Mouse (Mus musculus): Measurements from ENCODE around the gene Zpbp2.

The Zpbp2 gene

DNA sequence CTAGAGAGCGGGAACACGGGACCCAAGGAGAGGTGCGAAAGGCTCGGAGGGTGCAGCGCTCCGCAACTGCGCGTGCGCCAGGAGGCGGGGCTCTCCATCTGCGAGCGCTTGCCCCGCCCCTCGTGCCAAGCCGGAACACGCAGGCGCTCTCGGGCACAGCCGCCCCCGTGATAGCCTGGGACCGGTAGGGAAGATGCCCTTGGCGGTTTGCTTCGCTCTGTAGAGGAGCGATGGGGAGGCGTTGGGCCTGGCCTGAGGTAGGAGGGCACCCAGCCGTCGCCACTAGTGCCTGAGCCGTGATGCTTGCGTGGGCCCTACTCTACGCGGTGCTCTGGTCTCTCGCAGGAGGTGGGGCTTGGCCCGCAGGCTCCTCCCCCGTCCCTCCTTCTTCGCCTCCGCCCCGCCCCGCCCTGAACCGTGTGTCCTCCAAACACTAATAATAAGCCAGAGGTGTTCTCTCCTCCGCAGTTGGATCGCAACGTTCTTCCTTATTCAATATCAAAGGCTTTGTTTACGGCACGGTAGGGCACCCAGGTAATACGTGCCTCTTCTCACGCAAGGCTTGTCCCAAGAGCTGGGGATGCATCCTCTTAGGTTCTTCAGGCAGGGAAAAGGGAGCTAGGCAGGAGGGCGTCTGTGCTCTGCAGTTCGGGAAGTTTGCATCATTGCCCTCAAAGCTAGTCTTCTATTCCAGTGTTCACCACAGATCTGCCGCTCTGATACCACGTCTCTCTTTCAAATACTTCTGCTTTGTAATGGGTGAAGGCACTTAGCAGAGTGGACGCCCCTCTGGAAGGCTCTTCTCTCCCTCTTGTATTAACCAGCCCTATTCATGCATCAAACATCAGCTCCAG lies at the start of gene Zpbp2:
Gene Zpbp2 (plus strand): TSS at position 123 of the 854 bp plus-strand sequence.
- peak; percentile 86 for DNase-seq (ENCODE audit: low spot score)

GRCm38 (mm10) chr11:98504926-98505325 lies 46.0 kb upstream of the Zpbp2 start:
- no peak for DNase-seq (ENCODE audit: low spot score)

DNA sequence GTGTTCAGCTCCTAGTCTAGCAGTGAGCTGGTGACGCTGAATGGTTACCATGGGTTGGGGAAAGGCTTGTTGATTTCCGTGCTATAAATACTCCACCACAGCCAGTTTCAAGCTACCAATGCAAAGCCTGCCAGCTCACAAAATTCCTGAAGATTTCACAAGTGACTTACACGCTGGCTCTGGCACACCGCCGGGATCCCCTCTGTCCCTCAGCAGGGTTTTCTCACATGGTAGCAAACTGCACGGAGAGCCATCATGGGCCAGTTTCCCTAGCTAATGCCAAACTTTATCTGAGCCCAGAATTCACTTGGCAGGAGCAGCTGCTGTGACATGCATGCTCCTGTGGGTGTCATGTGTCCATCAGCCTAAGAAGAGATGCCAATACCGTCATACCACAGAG lies 41.5 kb upstream of the Zpbp2 start:
- no peak for DNase-seq (ENCODE audit: low spot score)

DNA sequence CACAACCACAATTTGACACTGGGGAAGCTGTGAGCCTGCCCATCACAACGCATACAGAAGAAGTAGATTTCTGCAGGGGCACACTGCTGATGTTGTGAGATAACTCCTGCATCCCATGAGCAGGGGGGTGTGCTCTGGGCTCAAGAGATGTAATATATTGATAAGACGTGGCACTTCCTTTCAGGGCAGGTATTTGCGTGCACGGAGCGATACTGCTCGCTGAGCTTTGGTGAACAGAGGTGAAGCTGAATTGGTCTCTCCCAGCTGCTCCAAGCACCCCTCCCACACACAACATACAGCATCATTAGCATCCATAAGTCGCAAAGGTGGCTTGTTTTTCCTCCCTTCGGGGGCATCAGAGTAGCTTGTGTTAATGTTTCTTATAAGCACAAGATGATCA lies 40.8 kb upstream of the Zpbp2 start:
- no peak for DNase-seq (ENCODE audit: low spot score)

- no peak for DNase-seq (ENCODE audit: low spot score)
Measured at GRCm38 (mm10) chr11:98512881-98513280, 38.0 kb upstream of the Zpbp2 start.

DNA sequence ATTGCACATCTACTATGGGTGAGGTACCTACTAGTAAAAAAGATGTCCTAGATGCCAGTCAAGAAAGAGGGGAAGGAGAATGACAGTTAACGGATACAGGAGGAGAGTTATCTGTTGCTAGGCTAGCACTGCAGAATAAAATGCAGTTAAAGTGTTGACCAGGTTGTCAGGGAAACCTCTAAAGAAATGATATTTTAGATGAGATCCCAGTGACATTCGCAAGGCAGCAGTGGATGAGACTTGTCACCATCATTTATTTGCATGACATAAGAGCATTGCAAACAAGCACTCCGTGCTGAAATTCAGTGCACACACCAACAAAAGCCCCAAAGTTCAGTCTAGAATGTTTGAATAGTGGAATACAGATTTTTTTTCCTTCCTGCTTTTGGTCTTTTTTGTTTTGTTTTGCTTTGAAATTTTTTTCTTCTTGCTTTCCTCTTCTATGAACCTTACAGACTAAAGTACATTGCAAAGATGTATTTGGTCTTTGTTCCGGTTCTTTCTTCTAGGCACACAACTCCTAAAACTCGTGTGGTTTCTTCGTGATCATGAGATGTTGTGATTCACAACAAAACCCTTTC lies 37.5 kb upstream of the Zpbp2 start:
- no peak for DNase-seq (ENCODE audit: low spot score)

DNA sequence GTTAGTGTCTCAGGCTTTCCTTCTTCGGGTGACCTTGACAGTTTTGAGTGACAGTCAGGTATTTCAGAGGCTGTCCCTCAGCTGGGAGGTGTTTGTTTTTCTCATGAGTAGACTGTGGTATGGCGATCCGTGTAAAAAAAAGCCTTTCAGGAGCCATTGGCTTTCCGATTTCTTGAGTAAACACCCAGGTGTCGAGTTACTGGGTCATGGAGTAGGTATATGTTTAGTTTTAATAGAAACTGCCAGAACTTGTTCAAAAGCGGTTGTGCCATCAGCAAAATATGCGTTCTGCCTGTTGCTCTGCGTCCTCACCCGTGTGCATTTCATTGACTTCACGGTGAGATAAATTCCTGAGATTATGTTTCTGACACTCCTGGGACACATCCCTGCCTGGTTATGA lies 30.4 kb upstream of the Zpbp2 start:
- no peak for DNase-seq (ENCODE audit: low spot score)

DNA sequence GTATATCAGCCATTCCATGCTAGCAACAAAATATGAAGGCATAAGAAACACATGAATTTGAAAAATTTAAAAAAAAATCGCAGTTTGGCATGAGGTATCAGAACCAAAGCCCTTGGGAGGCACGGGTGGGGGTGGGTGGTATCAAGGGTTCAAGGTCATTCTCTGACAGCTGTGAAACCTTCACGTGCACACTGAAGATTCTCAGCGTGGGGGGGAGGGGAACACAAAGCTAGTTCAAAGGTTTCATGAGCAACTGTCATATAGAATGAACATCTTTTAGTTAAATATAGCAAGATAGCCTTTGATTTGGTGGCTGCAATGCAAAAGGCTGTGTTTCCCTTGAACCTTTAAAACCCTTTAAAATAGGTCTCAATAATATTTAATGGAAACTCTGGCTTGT lies 25.8 kb upstream of the Zpbp2 start:
- no peak for DNase-seq (ENCODE audit: low spot score)

GRCm38 (mm10) chr11:98526824-98527461 lies 24.0 kb upstream of the Zpbp2 start:
- DNase-seq (ENCODE audit: low spot score), result no peak

- no peak for DNase-seq (ENCODE audit: low spot score)
Measured at GRCm38 (mm10) chr11:98537480-98538034, 13.3 kb upstream of the Zpbp2 start.

DNA sequence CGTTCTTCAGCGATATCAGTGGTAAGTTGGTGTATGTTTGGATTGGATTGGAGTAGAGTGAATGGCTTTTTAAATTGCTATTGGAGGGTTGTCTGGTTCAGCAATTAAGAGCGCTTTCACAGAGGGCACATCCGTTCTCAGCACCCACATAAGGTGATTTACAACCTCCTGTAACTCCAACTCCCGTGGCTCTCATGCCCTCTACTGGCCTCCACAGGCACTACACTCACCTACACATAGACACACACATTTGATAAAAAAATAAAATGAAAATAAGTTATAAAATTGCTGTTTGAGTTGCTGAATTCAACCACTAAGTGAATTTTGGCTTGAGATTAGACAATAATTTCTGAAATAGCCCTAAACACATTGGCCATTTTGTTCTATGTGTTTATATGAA lies 10.6 kb upstream of the Zpbp2 start:
- no peak for DNase-seq (ENCODE audit: low spot score)

DNA sequence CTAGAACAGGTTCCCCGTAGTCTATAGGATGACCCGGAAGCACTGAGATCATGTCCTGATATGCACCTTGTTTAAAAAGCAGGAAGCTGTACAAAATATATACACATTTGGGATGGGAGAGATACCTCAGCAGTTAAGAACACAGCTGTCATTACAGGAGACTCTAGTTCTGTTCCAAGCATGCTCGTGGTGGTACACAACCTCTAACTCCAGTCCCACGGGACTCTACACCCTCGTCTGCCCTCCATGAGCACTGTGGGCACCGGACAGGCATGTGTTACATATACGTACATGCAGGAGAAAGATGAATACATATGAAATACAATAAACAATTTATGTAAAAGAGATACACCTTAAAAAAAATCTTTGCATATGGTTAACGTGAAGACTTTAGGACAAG lies 8.3 kb upstream of the Zpbp2 start:
- DNase-seq (ENCODE audit: low spot score), result no peak

GRCm38 (mm10) chr11:98543414-98543813 lies 7.5 kb upstream of the Zpbp2 start:
- no peak for DNase-seq (ENCODE audit: low spot score)

DNA sequence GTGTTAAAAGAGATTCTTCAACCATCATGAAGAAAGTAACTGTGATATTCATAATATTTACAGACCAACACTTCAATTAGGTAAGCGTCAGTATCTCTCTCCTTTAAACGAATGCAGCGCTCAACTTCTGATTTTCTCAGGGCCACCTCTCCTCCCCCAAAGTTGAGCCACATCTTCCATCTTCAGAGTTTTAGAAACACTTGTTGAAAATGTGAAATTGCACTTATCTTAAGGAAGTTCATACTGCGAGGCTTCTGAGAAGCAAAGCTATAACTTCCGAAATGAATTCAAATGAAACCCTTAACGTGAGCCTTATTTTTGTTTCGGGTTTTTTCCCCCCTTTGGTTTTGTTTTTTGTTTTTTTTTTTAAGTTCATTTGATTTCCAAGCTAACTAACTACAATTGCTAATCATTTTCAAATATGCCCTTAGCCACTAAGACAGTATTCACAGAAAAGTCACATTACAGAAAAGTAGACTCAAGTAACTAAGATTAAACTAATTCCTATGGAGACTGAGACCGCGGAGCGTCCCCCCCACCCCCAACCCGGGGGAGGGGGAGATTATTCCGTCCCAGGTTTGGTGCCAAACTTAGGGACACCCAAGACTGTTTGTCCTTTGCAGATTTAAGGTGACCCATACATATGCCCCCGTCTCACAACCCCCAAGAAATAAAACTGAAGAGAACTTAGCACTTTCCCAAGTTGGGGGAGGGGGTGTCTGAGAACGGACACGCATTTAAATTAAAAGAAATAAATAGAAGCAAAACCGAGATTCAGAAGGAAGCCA lies 5.8 kb upstream of the Zpbp2 start:
- DNase-seq (ENCODE audit: low spot score), result no peak

GRCm38 (mm10) chr11:98545711-98546231 lies 5.1 kb upstream of the Zpbp2 start, which contains the start of gene Ikzf3:
Gene Ikzf3 (minus strand): TSS chr11:98546031.
- DNase-seq (ENCODE audit: low spot score), result no peak

GRCm38 (mm10) chr11:98546529-98547307 lies 4.2 kb upstream of the Zpbp2 start:
- no peak for DNase-seq (ENCODE audit: low spot score)

- DNase-seq (ENCODE audit: low spot score), result no peak
Measured at GRCm38 (mm10) chr11:98547308-98547693, 3.6 kb upstream of the Zpbp2 start.

DNA sequence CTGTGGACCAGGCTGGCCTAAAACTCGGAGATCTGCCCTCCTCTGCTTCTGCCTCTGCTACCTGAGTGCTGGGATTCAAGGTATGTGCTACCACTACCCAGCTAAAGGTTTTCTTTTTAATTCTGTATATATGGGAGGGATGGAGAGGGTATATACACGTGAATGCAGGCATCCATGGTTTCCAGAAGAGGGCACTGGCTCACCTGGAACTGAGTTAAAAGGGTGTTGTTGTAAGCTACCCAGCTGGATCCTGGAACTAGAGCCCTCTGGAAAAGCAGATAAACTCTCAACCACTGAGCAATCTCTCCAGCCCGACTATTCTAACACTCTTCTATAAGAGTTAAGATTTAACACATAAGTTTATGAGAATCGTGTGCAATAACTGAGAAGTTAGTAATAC lies 1.5 kb upstream of the Zpbp2 start:
- DNase-seq (ENCODE audit: low spot score), result no peak

- no peak for DNase-seq (ENCODE audit: low spot score)
Measured at GRCm38 (mm10) chr11:98550311-98550974, 454 bp upstream of the Zpbp2 start.

DNA sequence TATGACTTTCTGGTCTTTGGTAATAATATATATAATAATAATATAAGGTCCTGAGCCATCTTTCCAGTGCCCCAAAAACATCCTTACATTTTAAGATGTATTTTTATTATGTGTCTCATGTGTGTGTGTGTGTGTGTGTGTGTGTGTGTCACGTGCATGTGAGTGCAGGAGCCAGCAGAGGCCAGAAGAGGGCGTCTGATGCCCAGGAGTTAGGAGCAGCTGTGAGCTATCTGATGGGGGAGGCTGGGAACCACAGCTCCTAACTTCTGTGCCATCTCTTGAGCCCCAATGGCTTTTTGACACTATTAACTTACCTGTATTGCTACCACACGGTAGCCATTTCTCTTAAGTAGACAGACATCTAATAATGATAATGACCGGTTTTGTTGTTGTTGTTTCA lies 3.1 kb downstream of the Zpbp2 start:
- DNase-seq (ENCODE audit: low spot score), result no peak

Data from left cerebral cortex, adult 11 months (tissue).